Mouse (Mus musculus): ENCODE measurements at regions not wholly inside any gene's neighbourhood (a gene's known extent, or its start where the extent isn't known, plus 50 kb on each side); places are given as distances from the start of the nearest gene placed in this dataset.

- Histone ChIP-seq H3K27ac (ENCODE audit: control insufficient read depth, low read depth, low read length) (no peak overlapping the region), H3K36me3 (ENCODE audit: control insufficient read depth in 1 of 2, insufficient read depth in 2 of 2, low read length in 2 of 2) (no peaks in the 10 kb centered on the region), H3K4me3 (ENCODE audit: control insufficient read depth in 1 of 2, insufficient read depth in 1 of 2, low read depth in 2 of 2, low read length in 2 of 2) (no peak overlapping the region), H3K4me1 (ENCODE audit: control insufficient read depth in 1 of 2, insufficient read depth in 2 of 2, low read length in 2 of 2) (no peaks in the 10 kb centered on the region), H3K79me2 (ENCODE audit: control insufficient read depth, insufficient read depth, low read length, poor library complexity) (no peaks in the 10 kb centered on the region), H3K27me3 (ENCODE audit: control insufficient read depth in 1 of 2, insufficient read depth in 2 of 2, low read length in 2 of 2) (no peaks in the 10 kb centered on the region), H3K9me3 (replicated peaks; ENCODE audit: insufficient read depth, low read length) (no peaks in the 10 kb centered on the region), H3K9ac (ENCODE audit: control insufficient read depth, low read depth, low read length, poor library complexity, severe bottlenecking) (no peak overlapping the region)
- no peak for TF ChIP-seq MAFK (IDR thresholded peaks at IDR 0.05; ENCODE audit: borderline replicate concordance, low read depth, low read length)
- TF ChIP-seq CHD1 (IDR thresholded peaks at IDR 0.05; ENCODE audit: low read depth, low read length): no peak
- TF ChIP-seq MYC (IDR thresholded peaks at IDR 0.05; ENCODE audit: low read depth, low read length): no peak
- TF ChIP-seq MYB (IDR thresholded peaks at IDR 0.05; ENCODE audit: low read depth, low read length): no peak
- TF ChIP-seq SIN3A (IDR thresholded peaks at IDR 0.05; ENCODE audit: low read length): no peak
- no peak for TF ChIP-seq TAL1 (IDR thresholded peaks at IDR 0.05; ENCODE audit: low read length)
- TF ChIP-seq RCOR1 (IDR thresholded peaks at IDR 0.05; ENCODE audit: low read depth, low read length): no peak
- no peak for TF ChIP-seq MXI1 (IDR thresholded peaks at IDR 0.05; ENCODE audit: low read depth, low read length)
- TF ChIP-seq EP300 (IDR thresholded peaks at IDR 0.05; ENCODE audit: low read depth in 1 of 2, low read length in 2 of 2): no peak
- TF ChIP-seq POLR2AphosphoS2 (IDR thresholded peaks at IDR 0.05; ENCODE audit: low read length): no peak
- no peak for TF ChIP-seq ZMIZ1 (IDR thresholded peaks at IDR 0.05; ENCODE audit: low read depth, low read length)
- no peak for TF ChIP-seq TBP (IDR thresholded peaks at IDR 0.05; ENCODE audit: low read depth, low read length)
- TF ChIP-seq USF1 (IDR thresholded peaks at IDR 0.05; ENCODE audit: low read depth, low read length): no peak
- no peak for TF ChIP-seq ZNF384 (IDR thresholded peaks at IDR 0.05; ENCODE audit: low read depth, low read length)
- TF ChIP-seq ZC3H11A (IDR thresholded peaks at IDR 0.05; ENCODE audit: low read depth, low read length): no peak
- TF ChIP-seq MAZ (IDR thresholded peaks at IDR 0.05; ENCODE audit: low read depth, low read length): no peak
- no peak for TF ChIP-seq NELFE (IDR thresholded peaks at IDR 0.05; ENCODE audit: low read depth, low read length)
- TF ChIP-seq E2F4 (IDR thresholded peaks at IDR 0.05; ENCODE audit: borderline replicate concordance, low read depth, low read length): no peak
- no peak for TF ChIP-seq USF2 (IDR thresholded peaks at IDR 0.05; ENCODE audit: borderline replicate concordance in 1 of 2, insufficient read depth in 1 of 2, low read depth in 1 of 2, low read length in 2 of 2)
- DNase-seq (ENCODE audit: low read depth, low spot score): no peak
These were observed 285.7 kb downstream of the Ndfip2 start for GRCm38 (mm10) chr14:105544066-105544465.

- Histone ChIP-seq H3K27ac (ENCODE audit: control insufficient read depth, low read depth, low read length) (no peak overlapping the region), H3K36me3 (ENCODE audit: control insufficient read depth in 1 of 2, insufficient read depth in 2 of 2, low read length in 2 of 2) (no peaks in the 10 kb centered on the region), H3K9ac (ENCODE audit: control insufficient read depth, low read depth, low read length, poor library complexity, severe bottlenecking) (no peak overlapping the region), H3K9me3 (replicated peaks; ENCODE audit: insufficient read depth, low read length) (no peaks in the 10 kb centered on the region), H3K4me1 (ENCODE audit: control insufficient read depth in 1 of 2, insufficient read depth in 2 of 2, low read length in 2 of 2) (no peaks in the 10 kb centered on the region), H3K27me3 (ENCODE audit: control insufficient read depth in 1 of 2, insufficient read depth in 2 of 2, low read length in 2 of 2) (no peaks in the 10 kb centered on the region), H3K4me3 (ENCODE audit: control insufficient read depth in 1 of 2, insufficient read depth in 1 of 2, low read depth in 2 of 2, low read length in 2 of 2) (no peak overlapping the region), H3K79me2 (ENCODE audit: control insufficient read depth, insufficient read depth, low read length, poor library complexity) (no peaks in the 10 kb centered on the region)
- DNase-seq (ENCODE audit: low read depth, low spot score): no peak
- TF ChIP-seq MAX (IDR thresholded peaks at IDR 0.05; ENCODE audit: low read length): no peak
- TF ChIP-seq CHD2 (IDR thresholded peaks at IDR 0.05; ENCODE audit: low read length): no peak
- TF ChIP-seq SMC3 (IDR thresholded peaks at IDR 0.05; ENCODE audit: low read depth, low read length): no peak
- TF ChIP-seq HCFC1 (IDR thresholded peaks at IDR 0.05; ENCODE audit: low read depth, low read length): no peak
- TF ChIP-seq MXI1 (IDR thresholded peaks at IDR 0.05; ENCODE audit: low read depth, low read length): no peak
- TF ChIP-seq ZNF384 (IDR thresholded peaks at IDR 0.05; ENCODE audit: low read depth, low read length): no peak
- TF ChIP-seq GATA1 (IDR thresholded peaks at IDR 0.05; ENCODE audit: low read depth, low read length): no peak
- TF ChIP-seq ELF1 (IDR thresholded peaks at IDR 0.05; ENCODE audit: low read depth, low read length): no peak
- no peak for TF ChIP-seq MAFK (IDR thresholded peaks at IDR 0.05; ENCODE audit: borderline replicate concordance, low read depth, low read length)
These were observed 284.2 kb downstream of the Ndfip2 start for GRCm38 (mm10) chr14:105542486-105543145.
